Mouse (Mus musculus) olfactory bulb, adult 2 months (tissue): Measurements from ENCODE around the gene Asxl1. TPM values are rescaled to one million over a fixed set of nuclear protein-coding genes. Genes with fewer than 3 reads are reported as not detected.

Experiments
- H3K27ac ChIP-seq: fragments of 200-500 bp; 2 replicates; pipeline ENCODE4 v1.5.1; 2012; ENCODE audit warnings: low read depth, low read length; ENCODE audit not compliant: insufficient read depth
- H3K4me1 ChIP-seq: fragments of 200-500 bp; 2 replicates; pipeline ENCODE4 v1.6.1; 2012; ENCODE audit warnings: low read length; ENCODE audit not compliant: control insufficient read depth, insufficient read depth
- H3K4me3 ChIP-seq: fragments of 200-500 bp; 2 replicates; pipeline ENCODE4 v1.5.1; 2012; ENCODE audit warnings: mild to moderate bottlenecking, low read depth, low read length, moderate library complexity; ENCODE audit not compliant: insufficient read depth
- CTCF ChIP-seq: fragments of 200-500 bp; IDR thresholded peaks from 2 replicates; pipeline ENCODE4 v1.5.1; 2012; ENCODE audit warnings: low read depth, mild to moderate bottlenecking, low read length, moderate library complexity; ENCODE audit not compliant: insufficient read depth
- POLR2A ChIP-seq: fragments of 200-500 bp; IDR thresholded peaks from 2 replicates; pipeline ENCODE4 v1.6.1; 2012; ENCODE audit warnings: mild to moderate bottlenecking, low read depth, low read length, moderate library complexity; ENCODE audit not compliant: insufficient read depth
- WGBS: fragments of 180-500 bp; shearing (Covaris S2); methylation state at CpG from one replicate; pipeline ENCODE4 v1.1.7; 2018; 5-methylcytosine and 5-hydroxymethylcytosine counted together
- polyA plus RNA-seq: library from polyadenylated mRNA; stranded (reverse); fragments of >200 nt; gene quantifications from 2 replicates; pipeline ENCODE4 v1.2.4, GENCODE M21; 2012; ENCODE audit warnings: low replicate concordance; ENCODE audit not compliant: missing spikeins, insufficient read depth, insufficient read length

Asxl1 gene
- polyA plus RNA-seq, 1 experiment: 329 TPM

DNA sequence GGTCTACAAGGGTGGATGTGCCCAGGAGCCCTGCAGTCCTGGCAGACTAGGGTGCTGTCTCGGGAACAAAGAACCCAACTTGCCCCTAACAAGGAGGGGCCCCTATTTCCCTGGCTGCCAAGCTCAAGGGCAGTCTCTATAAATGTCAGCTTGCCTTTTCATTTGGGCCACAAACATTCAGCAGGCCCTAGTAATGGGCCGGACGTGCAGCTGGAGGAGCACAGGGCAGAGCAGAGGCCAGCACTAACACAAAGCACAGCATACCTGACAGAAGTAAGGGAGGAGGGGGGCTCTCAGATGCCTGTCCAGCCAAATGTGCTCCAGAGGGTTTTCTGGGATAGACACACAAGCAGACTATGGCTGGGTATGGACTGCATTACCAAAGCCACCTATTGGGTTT lies 88.2 kb downstream of the Asxl1 start:
- H3K27ac ChIP-seq: no peak overlapping the region
- WGBS: 59% methylated on average over 3 of the region's 3 CpGs
- H3K4me1 ChIP-seq: peaks cover 38% of the 10 kb centered on the region
- TF ChIP-seq CTCF (no peak), POLR2A (no peak)
- no peak overlapping the region for H3K4me3 ChIP-seq

- no peak overlapping the region for H3K4me3 ChIP-seq
- H3K27ac ChIP-seq: no peak overlapping the region
- WGBS: 54% methylated on average over 9 of the region's 9 CpGs
- no peak for TF ChIP-seq CTCF
- no peak for TF ChIP-seq POLR2A
- H3K4me1 ChIP-seq: peaks cover 36% of the 10 kb centered on the region
Observed at GRCm38 (mm10) chr2:153434880-153435831, 89.5 kb downstream of the Asxl1 start.

- 64% methylated on average over 6 of the region's 6 CpGs for whole genome bisulfite sequencing
- no peak for TF ChIP-seq CTCF
- TF ChIP-seq POLR2A: no peak
- Histone ChIP-seq H3K4me1 (peaks cover 42% of the 10 kb centered on the region), H3K27ac (no peak overlapping the region), H3K4me3 (no peak overlapping the region)
Observed at GRCm38 (mm10) chr2:153436641-153437305, 91.1 kb downstream of the Asxl1 start.

DNA sequence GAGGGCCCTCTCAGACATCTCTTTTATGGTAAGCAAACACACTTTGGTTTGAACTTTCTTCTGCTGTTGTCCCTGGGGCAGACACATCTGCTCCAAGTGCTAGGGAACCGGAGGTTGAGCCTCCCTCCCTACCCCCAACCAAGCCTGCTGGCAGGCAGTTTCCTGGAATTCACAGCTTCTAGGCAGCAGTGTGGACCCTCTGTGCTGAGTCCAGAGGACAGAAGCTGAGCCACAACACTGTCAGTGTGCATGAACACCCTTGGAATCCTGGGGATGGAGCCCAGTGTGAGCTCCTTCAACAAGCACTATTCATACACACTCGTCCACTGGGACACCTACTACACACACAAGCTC lies 91.7 kb downstream of the Asxl1 start:
- no peak for TF ChIP-seq POLR2A
- TF ChIP-seq CTCF: no peak
- H3K4me3 ChIP-seq: no peak overlapping the region
- WGBS: 47% methylated on average over 2 of the region's 2 CpGs
- H3K27ac ChIP-seq: no peak overlapping the region
- peaks cover 42% of the 10 kb centered on the region for H3K4me1 ChIP-seq

DNA sequence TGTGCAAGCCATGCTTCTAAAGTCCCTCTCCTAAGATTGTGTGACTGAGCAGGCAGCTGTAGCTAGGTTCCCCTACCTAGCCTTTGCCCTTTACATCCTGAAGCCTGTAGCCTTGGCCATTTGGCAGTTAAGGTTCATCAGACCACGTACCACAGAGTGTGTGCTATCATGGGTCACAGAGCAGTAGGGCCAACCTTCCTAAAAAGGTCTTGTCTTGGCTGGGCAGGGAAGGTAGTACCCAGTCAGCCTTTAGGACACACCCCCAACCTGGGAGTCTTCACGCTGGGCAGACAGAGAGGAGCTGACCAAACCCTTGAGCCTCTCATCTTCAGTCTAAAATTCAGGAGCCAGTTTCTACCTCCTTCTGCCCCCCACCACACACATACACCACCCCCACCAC lies 95.1 kb downstream of the Asxl1 start:
- 79% methylated on average over 2 of the region's 2 CpGs for WGBS
- Histone ChIP-seq H3K4me3 (no peak overlapping the region), H3K27ac (no peak overlapping the region), H3K4me1 (peaks cover 50% of the 10 kb centered on the region)
- TF ChIP-seq CTCF: no peak
- no peak for TF ChIP-seq POLR2A

DNA sequence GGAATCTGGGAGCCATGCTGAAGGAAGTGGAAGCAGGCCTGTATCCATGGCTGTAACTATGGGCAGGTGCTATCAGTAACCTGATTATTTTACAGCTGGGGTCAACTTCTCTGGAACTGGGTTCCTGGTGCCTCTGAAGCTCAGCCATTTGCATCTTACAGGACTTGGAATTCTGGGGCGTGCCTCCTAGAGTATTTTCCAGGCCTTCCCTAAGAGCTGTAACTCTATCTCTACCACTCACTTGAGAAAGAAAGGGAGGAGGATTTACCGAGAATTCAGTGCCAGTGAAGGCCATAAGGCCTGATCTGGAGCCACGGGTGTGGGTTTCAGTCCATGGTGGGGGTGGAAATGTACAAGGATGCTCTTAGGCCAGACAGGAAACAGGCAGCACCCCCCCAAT lies 95.6 kb downstream of the Asxl1 start:
- TF ChIP-seq CTCF: no peak
- TF ChIP-seq POLR2A: no peak
- 67% methylated on average over 3 of the region's 3 CpGs for WGBS
- H3K4me1 ChIP-seq: peaks cover 47% of the 10 kb centered on the region
- no peak overlapping the region for H3K4me3 ChIP-seq
- no peak overlapping the region for H3K27ac ChIP-seq

- TF ChIP-seq CTCF: no peak
- TF ChIP-seq POLR2A: no peak
- Histone ChIP-seq H3K27ac (no peak overlapping the region), H3K4me1 (peaks cover 32% of the 10 kb centered on the region), H3K4me3 (peak overlapping the region; percentile 14; the same call in 1 of the 2 replicates)
- 40% methylated on average over 5 of the region's 5 CpGs for WGBS
Observed at GRCm38 (mm10) chr2:153442720-153443119, 97.1 kb downstream of the Asxl1 start.

- H3K4me1 ChIP-seq: peaks cover 29% of the 10 kb centered on the region
- peak overlapping the region; percentile 95 for H3K4me3 ChIP-seq
- 0 out of 2 replicates have a peak overlapping the region, but pooled peaks have one; percentile 52 for H3K27ac ChIP-seq
- 1% methylated on average over 59 of the region's 59 CpGs for WGBS
- TF ChIP-seq POLR2A (no peak), CTCF (no peak)
Observed at GRCm38 (mm10) chr2:153443434-153444240, 98.0 kb downstream of the Asxl1 start.

GRCm38 (mm10) chr2:153444254-153445136 lies 98.9 kb downstream of the Asxl1 start:
- TF ChIP-seq POLR2A (no peak), CTCF (no peak)
- under 1% methylated on average over 33 of the region's 64 CpGs for WGBS
- Histone ChIP-seq H3K4me1 (peaks cover 29% of the 10 kb centered on the region), H3K4me3 (peak overlapping the region; percentile 95), H3K27ac (0 out of 2 replicates have a peak overlapping the region, but pooled peaks have one; percentile 52)
